ENCODE assay signal across 1 mouse cellular context in the genomic region with DNA sequence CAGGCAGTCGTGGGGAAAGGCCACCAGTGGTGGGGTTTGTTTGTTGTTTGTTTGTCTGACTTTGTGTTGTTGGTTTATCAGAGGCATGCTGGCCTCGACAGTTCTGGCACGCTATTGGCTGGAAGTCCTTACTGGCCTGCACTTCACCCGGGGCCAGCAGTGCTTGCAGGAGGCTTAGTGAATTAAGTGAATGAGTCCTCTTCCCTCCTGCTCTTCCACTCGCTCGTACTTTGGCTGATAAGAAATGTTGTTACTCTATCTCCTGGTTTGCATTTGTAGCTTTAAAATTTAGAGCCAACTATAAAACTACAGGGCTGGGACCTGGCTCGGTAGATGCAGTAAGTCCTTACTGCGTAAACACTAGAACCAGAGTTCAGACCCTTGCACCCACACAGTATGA.
TF ChIP-seq lines count a peak whose summit lies in the region.

No protein-coding gene starts in this region.

TF ChIP-seq in MEL, 35 proteins besides CTCF, POLR2A, EP300 and RAD21 (continued from another document):
- TF ChIP-seq MYB (IDR thresholded peaks at IDR 0.05; ENCODE audit: low read depth, low read length): 0 out of 2 replicates have a peak, but pooled peaks have one; percentile 15
- peak; percentile 30; the same call in 1 of the 2 replicates for TF ChIP-seq ETS1 (IDR thresholded peaks at IDR 0.05; ENCODE audit: low read depth, low read length)
- TF ChIP-seq MYC (IDR thresholded peaks at IDR 0.05; ENCODE audit: low read depth, low read length): no peak
- 0 out of 2 replicates have a peak, but pooled peaks have one; percentile 23 for TF ChIP-seq TBP (IDR thresholded peaks at IDR 0.05; ENCODE audit: low read depth, low read length)
- TF ChIP-seq MAX (IDR thresholded peaks at IDR 0.05; ENCODE audit: low read length): peak; percentile 41; the same call in 1 of the 2 replicates
